Mouse (Mus musculus) olfactory bulb, adult 2 months (tissue): ENCODE measurements around the gene Med9.

Experiments
- CTCF ChIP-seq: fragments of 200-500 bp; IDR thresholded peaks from 2 replicates; pipeline ENCODE4 v1.5.1; 2012; ENCODE audit warnings: low read depth, mild to moderate bottlenecking, low read length, moderate library complexity; ENCODE audit not compliant: insufficient read depth
- POLR2A ChIP-seq: fragments of 200-500 bp; IDR thresholded peaks from 2 replicates; pipeline ENCODE4 v1.6.1; 2012; ENCODE audit warnings: mild to moderate bottlenecking, low read depth, low read length, moderate library complexity; ENCODE audit not compliant: insufficient read depth

DNA sequence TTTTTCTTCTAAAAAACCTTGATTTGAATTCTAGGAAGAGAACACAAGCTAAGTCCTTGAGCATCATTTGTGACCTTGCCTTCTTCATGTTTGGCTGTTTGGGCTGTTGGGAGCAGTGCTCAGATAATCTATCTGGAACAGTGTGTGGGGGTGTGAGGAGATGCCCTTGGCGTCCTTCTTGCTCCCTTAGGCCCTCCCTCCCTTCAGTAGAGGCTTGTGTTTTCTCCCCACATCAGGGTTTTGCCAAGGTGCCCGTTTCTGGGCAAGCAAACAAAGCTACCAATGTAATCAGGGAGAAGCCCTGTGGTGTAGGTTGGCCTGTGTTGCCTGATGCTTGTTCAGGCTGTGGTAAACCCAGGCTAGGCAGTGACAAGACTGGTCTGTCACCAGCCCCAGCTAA, 10.4 kb upstream of the Med9 start:
- TF ChIP-seq POLR2A (no peak), CTCF (no peak)
